Mouse (Mus musculus): ENCODE data around the gene Flt3.

Gene Flt3

GRCm38 (mm10) chr5:147410585-147410984 is 10.3 kb upstream of the Flt3 start:
- no peak for DNase-seq (ENCODE audit: low read depth, low spot score)

GRCm38 (mm10) chr5:147408731-147409130 is 8.4 kb upstream of the Flt3 start:
- no peak for DNase-seq (ENCODE audit: low read depth, low spot score)

- DNase-seq (ENCODE audit: low read depth, low spot score), result no peak
Observed at GRCm38 (mm10) chr5:147406135-147406534, 5.8 kb upstream of the Flt3 start.

GRCm38 (mm10) chr5:147402505-147402904 is 2.2 kb upstream of the Flt3 start:
- DNase-seq (ENCODE audit: low read depth, low spot score), result peak; percentile 48

GRCm38 (mm10) chr5:147401024-147401423 is 735 bp upstream of the Flt3 start:
- DNase-seq (ENCODE audit: low read depth, low spot score), result no peak

GRCm38 (mm10) chr5:147400505-147400979 is 253 bp upstream of the Flt3 start:
- no peak for DNase-seq (ENCODE audit: low read depth, low spot score)

GRCm38 (mm10) chr5:147395050-147395449 is 5.2 kb downstream of the Flt3 start:
- peak; percentile 13 for DNase-seq (ENCODE audit: low read depth, low spot score)

GRCm38 (mm10) chr5:147392667-147393213 is 7.5 kb downstream of the Flt3 start:
- DNase-seq (ENCODE audit: low read depth, low spot score), result no peak

GRCm38 (mm10) chr5:147390772-147391171 is 9.5 kb downstream of the Flt3 start:
- DNase-seq (ENCODE audit: low read depth, low spot score), result no peak

GRCm38 (mm10) chr5:147389052-147389451 is 11.2 kb downstream of the Flt3 start:
- DNase-seq (ENCODE audit: low read depth, low spot score), result no peak

GRCm38 (mm10) chr5:147388376-147389008 is 11.8 kb downstream of the Flt3 start:
- no peak for DNase-seq (ENCODE audit: low read depth, low spot score)

- no peak for DNase-seq (ENCODE audit: low read depth, low spot score)
Observed at GRCm38 (mm10) chr5:147386865-147387264, 13.4 kb downstream of the Flt3 start.

- DNase-seq (ENCODE audit: low read depth, low spot score), result no peak
Observed at GRCm38 (mm10) chr5:147381396-147381795, 18.9 kb downstream of the Flt3 start.

GRCm38 (mm10) chr5:147379481-147379880 is 20.8 kb downstream of the Flt3 start:
- no peak for DNase-seq (ENCODE audit: low read depth, low spot score)

GRCm38 (mm10) chr5:147370276-147370675 is 30.0 kb downstream of the Flt3 start:
- DNase-seq (ENCODE audit: low read depth, low spot score), result no peak

- no peak for DNase-seq (ENCODE audit: low read depth, low spot score)
Observed at GRCm38 (mm10) chr5:147368221-147368620, 32.1 kb downstream of the Flt3 start.

- peak; percentile 59 for DNase-seq (ENCODE audit: low read depth, low spot score)
Observed at GRCm38 (mm10) chr5:147365995-147366765, 34.1 kb downstream of the Flt3 start.

- peak; percentile 22 for DNase-seq (ENCODE audit: low read depth, low spot score)
Observed at GRCm38 (mm10) chr5:147363054-147363453, 37.2 kb downstream of the Flt3 start.

- no peak for DNase-seq (ENCODE audit: low read depth, low spot score)
Observed at GRCm38 (mm10) chr5:147358481-147358880, 41.8 kb downstream of the Flt3 start.

- peak; percentile 76 for DNase-seq (ENCODE audit: low read depth, low spot score)
Observed at GRCm38 (mm10) chr5:147357536-147357935, 42.8 kb downstream of the Flt3 start.

- DNase-seq (ENCODE audit: low read depth, low spot score), result no peak
Observed at GRCm38 (mm10) chr5:147356260-147357055, 43.8 kb downstream of the Flt3 start.

GRCm38 (mm10) chr5:147355788-147356187 is 44.5 kb downstream of the Flt3 start:
- DNase-seq (ENCODE audit: low read depth, low spot score), result no peak

Measured in CD4-positive, CD25-positive, alpha-beta regulatory T cell, adult 2 months (primary cell).